7 mouse cellular contexts compared by ENCODE assay signal in the genomic region with DNA sequence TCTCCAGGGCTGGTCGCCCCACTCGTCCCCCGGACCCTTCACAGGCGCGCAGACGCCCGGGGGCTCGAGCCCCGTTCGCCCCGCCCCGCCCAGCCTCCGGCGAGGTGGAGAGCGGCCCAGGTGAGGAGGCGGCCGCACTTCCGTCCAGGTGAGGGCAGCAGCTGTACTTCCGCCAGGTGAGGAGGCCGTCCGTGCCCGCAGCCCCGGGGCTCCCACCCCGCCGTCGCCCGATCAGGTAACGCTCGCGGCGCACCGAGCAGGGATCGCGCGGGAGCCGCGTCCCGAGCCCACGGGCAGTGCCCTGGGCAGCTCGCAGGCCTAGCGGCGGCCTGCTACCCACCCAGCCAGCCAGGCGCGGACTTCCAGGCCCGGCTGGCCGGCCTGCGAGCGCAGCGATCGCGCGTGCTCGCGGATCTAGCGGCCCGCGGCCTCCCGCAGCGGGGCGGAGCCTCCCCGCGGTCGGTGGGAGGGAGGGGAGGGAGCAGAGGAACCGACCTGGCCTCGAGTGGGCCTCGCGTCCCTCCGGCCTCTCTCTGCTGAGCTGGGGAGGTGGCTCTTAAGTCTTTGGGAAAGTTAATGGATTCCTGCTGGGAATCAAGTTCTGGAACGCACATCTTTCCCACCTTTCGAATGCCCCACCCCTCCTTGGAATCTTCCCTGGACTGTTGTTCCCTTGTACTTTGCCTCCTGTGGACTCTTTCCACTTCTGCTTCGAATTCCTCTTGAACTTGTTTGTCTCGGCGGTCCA. TPM values are rescaled to one million over a fixed set of nuclear protein-coding genes. Genes with fewer than 3 reads are reported as not detected.
DNase-seq lines count a peak whose midpoint lies in the region; ATAC-seq and TF ChIP-seq lines count a peak whose summit lies in the region.

A gene (plus strand): TSS at position 96 of the 748 bp plus-strand sequence.

- under 1% methylated on average over 73 of the region's 73 CpGs for WGBS in heart, embryonic 11.5 days (ENCODE audit: insufficient replicate concordance)
- WGBS in kidney, embryonic 15.5 days: under 1% methylated on average over 68 of the region's 73 CpGs
- 3% methylated on average over 26 of the region's 73 CpGs for WGBS in limb, embryonic 14.5 days
- WGBS in midbrain, embryonic 16.5 days: 1% methylated on average over 53 of the region's 73 CpGs

- peak within 1 kb of the TSS; percentile 50 for H3K4me3 ChIP-seq in embryonic fibroblast, embryonic 13.5 days (ENCODE audit: insufficient read depth, low read length)
- peak within 1 kb of the TSS; percentile 87 for H3K4me3 ChIP-seq in heart, embryonic 11.5 days (ENCODE audit: low read depth, low read length)
- peak within 1 kb of the TSS; percentile 83 for H3K4me3 ChIP-seq in kidney, embryonic 15.5 days (replicated peaks)
- peak within 1 kb of the TSS; percentile 88 for H3K4me3 ChIP-seq in limb, embryonic 14.5 days (replicated peaks; ENCODE audit: low read length)
- H3K4me3 ChIP-seq in midbrain, embryonic 16.5 days (ENCODE audit: low read depth, low read length): peak within 1 kb of the TSS; percentile 80

- H3K9ac ChIP-seq in heart, embryonic 11.5 days (ENCODE audit: low read depth, low read length): peak within 1 kb of the TSS; percentile 99
- peak within 1 kb of the TSS; percentile 97 for H3K9ac ChIP-seq in kidney, embryonic 15.5 days
- H3K9ac ChIP-seq in limb, embryonic 14.5 days (ENCODE audit: low read depth, low read length, severe bottlenecking): peak within 1 kb of the TSS; percentile 99
- H3K9ac ChIP-seq in midbrain, embryonic 16.5 days (ENCODE audit: low read depth, low read length): peak within 1 kb of the TSS; percentile 98

- H3K27me3 ChIP-seq in heart, embryonic 11.5 days (ENCODE audit: control insufficient read depth, insufficient read depth, low read length): no peaks in the 10 kb centered on the region
- no peaks in the 10 kb centered on the region for H3K27me3 ChIP-seq in kidney, embryonic 15.5 days
- no peaks in the 10 kb centered on the region for H3K27me3 ChIP-seq in limb, embryonic 14.5 days (ENCODE audit: control insufficient read depth, insufficient read depth, low read length)
- no peaks in the 10 kb centered on the region for H3K27me3 ChIP-seq in midbrain, embryonic 16.5 days (ENCODE audit: control insufficient read depth, insufficient read depth, low read depth, low read length)

- TF ChIP-seq CTCF in embryonic fibroblast, embryonic 13.5 days (IDR thresholded peaks at IDR 0.05; ENCODE audit: borderline replicate concordance, insufficient read depth, low read length): no peak

- ATAC-seq in heart, embryonic 11.5 days (replicated peaks; ENCODE audit: insufficient number of reproducible peaks, low FRiP score, low TSS enrichment): peak; percentile 59
- ATAC-seq in kidney, embryonic 15.5 days (replicated peaks; ENCODE audit: low FRiP score): peak; percentile 87
- ATAC-seq in limb, embryonic 14.5 days (ENCODE audit: low FRiP score, low read depth): peak; percentile 89
- ATAC-seq in midbrain, embryonic 16.5 days: peak; percentile 89

- no peaks in the 10 kb centered on the region for H3K9me3 ChIP-seq in heart, embryonic 11.5 days (replicated peaks; ENCODE audit: control insufficient read depth, low read length)
- no peaks in the 10 kb centered on the region for H3K9me3 ChIP-seq in kidney, embryonic 15.5 days (replicated peaks)
- no peaks in the 10 kb centered on the region for H3K9me3 ChIP-seq in limb, embryonic 14.5 days (ENCODE audit: control insufficient read depth, low read length)
- H3K9me3 ChIP-seq in midbrain, embryonic 16.5 days (replicated peaks; ENCODE audit: control insufficient read depth, low read length, poor library complexity, severe bottlenecking): no peaks in the 10 kb centered on the region

- H3K4me2 ChIP-seq in heart, embryonic 11.5 days: peak within 1 kb of the TSS; percentile 93
- H3K4me2 ChIP-seq in kidney, embryonic 15.5 days: peak within 1 kb of the TSS; percentile 72
- H3K4me2 ChIP-seq in limb, embryonic 14.5 days (replicated peaks; ENCODE audit: low read depth, low read length, severe bottlenecking): peak within 1 kb of the TSS; percentile 86
- peak within 1 kb of the TSS; percentile 79 for H3K4me2 ChIP-seq in midbrain, embryonic 16.5 days (ENCODE audit: low read length)

- peak; percentile 54 for TF ChIP-seq POLR2A in embryonic fibroblast, embryonic 13.5 days (IDR thresholded peaks at IDR 0.05; ENCODE audit: low read depth, low read length)
- TF ChIP-seq POLR2A in limb, embryonic 14.5 days (IDR thresholded peaks at IDR 0.05; ENCODE audit: borderline replicate concordance, extremely low read depth, insufficient read depth, insufficient read length): peak; percentile 67; the same call in 1 of the 2 replicates

- no peak within 1 kb of the TSS; the same call in 1 of the 2 replicates for H3K27ac ChIP-seq in embryonic fibroblast, embryonic 13.5 days (ENCODE audit: insufficient read depth, low read length)
- H3K27ac ChIP-seq in heart, embryonic 11.5 days (ENCODE audit: low read depth, low read length): peak within 1 kb of the TSS; percentile 59
- H3K27ac ChIP-seq in kidney, embryonic 15.5 days: peak within 1 kb of the TSS; percentile 93
- peak within 1 kb of the TSS; percentile 96 for H3K27ac ChIP-seq in limb, embryonic 14.5 days (replicated peaks; ENCODE audit: low read depth, low read length)
- peak within 1 kb of the TSS; percentile 87 for H3K27ac ChIP-seq in midbrain, embryonic 16.5 days (ENCODE audit: low read length)

- no peaks in the 10 kb centered on the region for H3K4me1 ChIP-seq in embryonic fibroblast, embryonic 13.5 days (ENCODE audit: control insufficient read depth, insufficient read depth, low read length)
- H3K4me1 ChIP-seq in heart, embryonic 11.5 days (ENCODE audit: control insufficient read depth, insufficient read depth, low read length): no peaks in the 10 kb centered on the region; the same call in 1 of the 2 replicates
- peaks cover 10% of the 10 kb centered on the region for H3K4me1 ChIP-seq in kidney, embryonic 15.5 days
- H3K4me1 ChIP-seq in limb, embryonic 14.5 days (ENCODE audit: control insufficient read depth, insufficient read depth, low read length): peaks cover 6% of the 10 kb centered on the region; the same call in 1 of the 2 replicates
- peaks cover 2% of the 10 kb centered on the region; the same call in 1 of the 2 replicates for H3K4me1 ChIP-seq in midbrain, embryonic 16.5 days (ENCODE audit: control insufficient read depth, insufficient read depth, low read length)

- peak; percentile 35 to 37 for DNase-seq in adrenal gland, postnatal 4 days (ENCODE audit: low spot score in 2 of 2)
- peak; percentile 68 for DNase-seq in limb, embryonic 14.5 days (ENCODE audit: low spot score)
- DNase-seq in spleen, postnatal 10 days (ENCODE audit: low spot score in 2 of 2): peak; percentile 8 to 36

- no peaks in the 10 kb centered on the region for H3K36me3 ChIP-seq in heart, embryonic 11.5 days (ENCODE audit: control insufficient read depth, insufficient read depth, low read length)
- H3K36me3 ChIP-seq in kidney, embryonic 15.5 days: no peaks in the 10 kb centered on the region
- no peaks in the 10 kb centered on the region for H3K36me3 ChIP-seq in limb, embryonic 14.5 days (ENCODE audit: control insufficient read depth, insufficient read depth, low read length)
- H3K36me3 ChIP-seq in midbrain, embryonic 16.5 days (ENCODE audit: control insufficient read depth, insufficient read depth, low read length): no peaks in the 10 kb centered on the region

RNA-seq across cellular contexts. Expression of the gene that starts here (rescaled TPM):
- total RNA-seq in adrenal gland, postnatal 4 days (2021): 10 to 100 TPM; 10.5 to 15.9 TPM
- polyA plus RNA-seq in embryonic fibroblast, embryonic 13.5 days (2011; ENCODE audit: insufficient read length, low read depth, missing spikeins): 6.4 and 8.3 TPM in 2 replicates
- polyA plus RNA-seq in heart, embryonic 11.5 days (2014; fragmentation: Nextera tagmentation; extraction: Ambion mirVana): 9.1 and 11.4 TPM in 2 replicates
- 26.5 and 26.6 TPM in 2 replicates for polyA plus RNA-seq in kidney, embryonic 15.5 days (2015; fragmentation: Nextera tagmentation; extraction: Ambion mirVana)
- polyA plus RNA-seq in limb, embryonic 14.5 days (2012; rRNA removed): 11.8 and 11.9 TPM in 2 replicates
- polyA plus RNA-seq in limb, embryonic 14.5 days (2014; fragmentation: Nextera tagmentation; extraction: Ambion mirVana): 15.2 and 16.7 TPM in 2 replicates
- polyA plus RNA-seq in midbrain, embryonic 16.5 days (2015; fragmentation: Nextera tagmentation; extraction: Ambion mirVana): 7.3 and 9.9 TPM in 2 replicates
